Mouse (Mus musculus): ENCODE results near the gene Pgbd1. TPM values are rescaled to one million over a fixed set of nuclear protein-coding genes. Genes with fewer than 3 reads are reported as not detected.
A peak's percentile ranks its signal among the peaks of the same experiment; 100 is the strongest.
"Not testable (repeated sequence)": the region's sequence is repeated elsewhere in the genome, so short reads cannot be mapped to it uniquely, and the experiment has no call there.

Pgbd1 gene
- polyA plus RNA-seq, 1 experiment from 2014 or later: 3.5 TPM

DNA sequence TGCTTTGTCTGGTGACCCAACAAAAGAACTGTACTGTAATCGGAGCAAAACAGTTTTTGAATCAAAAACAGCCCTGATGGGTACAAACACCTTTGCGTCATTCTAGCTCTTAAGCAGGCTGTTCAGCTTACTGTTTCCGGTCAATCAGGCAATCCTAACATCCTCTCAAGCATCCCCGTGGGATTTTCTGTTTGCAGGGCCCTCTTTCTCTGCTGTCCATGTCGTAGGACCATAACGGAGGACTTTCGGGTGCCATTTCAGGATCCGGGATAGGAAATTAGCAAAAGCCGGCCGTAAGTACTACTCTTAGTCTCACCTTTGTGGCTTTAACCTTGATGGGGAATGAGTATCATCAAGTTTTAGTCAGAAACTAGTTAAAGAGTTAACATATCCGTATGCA is 33.5 kb downstream of the Pgbd1 start:
- ATAC-seq (no peak), DNase-seq (ENCODE audit: low spot score) (no peak)
- Histone ChIP-seq H3K27me3 (replicated peaks; ENCODE audit: control insufficient read depth, insufficient read depth, low read length) (no peaks in the 10 kb centered on the region), H3K36me3 (ENCODE audit: control insufficient read depth, insufficient read depth, low read length) (no peaks in the 10 kb centered on the region), H3K4me1 (ENCODE audit: control insufficient read depth, insufficient read depth, low read length) (peaks cover 3% of the 10 kb centered on the region), H3K9me3 (replicated peaks; ENCODE audit: control insufficient read depth, low read length) (no peaks in the 10 kb centered on the region), H3K4me3 (ENCODE audit: low read depth, low read length) (no peak overlapping the region), H3K4me2 (ENCODE audit: low read length) (peak overlapping the region; percentile 66), H3K9ac (ENCODE audit: low read length) (no peak overlapping the region), H3K27ac (ENCODE audit: low read depth, low read length) (no peak overlapping the region)
- WGBS: 77% methylated on average over 11 of the region's 11 CpGs

DNA sequence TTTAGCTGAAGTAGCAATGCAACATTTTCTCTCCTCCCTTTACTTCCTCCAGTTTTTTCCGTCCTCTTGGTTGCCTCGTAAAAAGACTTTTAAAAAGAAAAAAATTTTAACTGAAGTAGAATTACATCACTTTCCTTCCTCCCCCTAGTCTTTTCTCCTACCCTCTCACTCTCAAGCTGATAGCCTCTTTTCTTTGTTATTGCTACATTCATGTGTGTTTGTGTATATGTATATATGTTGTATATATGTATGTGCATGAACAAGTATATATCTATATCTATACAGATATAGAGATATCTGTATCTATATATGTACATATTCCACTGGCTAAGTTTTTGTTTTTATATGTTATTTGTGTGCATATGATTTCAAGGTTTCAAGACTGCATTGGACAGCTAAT is 38.0 kb downstream of the Pgbd1 start:
- no peak overlapping the region for H3K27ac ChIP-seq (ENCODE audit: low read depth, low read length)

DNA sequence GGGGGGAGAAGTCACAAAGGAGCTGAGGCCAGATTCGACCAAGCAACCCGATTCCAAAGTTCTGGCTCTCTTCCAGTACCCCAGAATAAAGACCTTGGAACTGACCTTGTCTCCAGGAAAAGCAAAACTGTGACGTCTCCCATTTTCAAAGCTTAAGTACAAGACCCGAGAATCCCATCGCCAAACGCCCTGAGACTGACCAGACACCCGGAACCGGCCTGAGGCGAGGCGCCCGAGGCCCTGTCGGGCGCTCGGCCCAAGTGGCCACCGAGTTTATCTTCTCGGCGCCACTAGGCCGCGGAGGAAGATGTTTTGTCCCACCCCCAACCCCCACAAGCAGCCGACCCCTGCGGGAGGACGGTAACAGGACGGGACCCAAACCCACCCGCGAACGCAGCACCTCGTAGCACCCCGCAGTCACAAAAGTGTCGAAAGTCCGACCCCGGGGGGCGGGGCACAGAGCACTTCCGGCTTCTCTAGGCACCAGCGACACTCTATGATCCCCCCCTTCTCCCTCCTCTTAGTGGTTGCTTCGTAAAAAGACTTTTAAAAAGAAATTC is 38.5 kb downstream of the Pgbd1 start, which contains the start of gene Zkscan3:
TSS of gene Zkscan3 (minus strand) at position 469 of the 560 bp plus-strand sequence.
- DNase-seq (ENCODE audit: low spot score) (peak; percentile 92), ATAC-seq (peak; percentile 96)
- Histone ChIP-seq H3K9ac (ENCODE audit: low read length) (peak within 1 kb of the TSS; percentile 84), H3K4me2 (ENCODE audit: low read length) (peak within 1 kb of the TSS; percentile 74), H3K36me3 (ENCODE audit: control insufficient read depth, insufficient read depth, low read length) (peaks cover 4% of the 10 kb centered on the region; the same call in 1 of the 2 replicates), H3K4me3 (ENCODE audit: low read depth, low read length) (peak within 1 kb of the TSS; percentile 85), H3K9me3 (replicated peaks; ENCODE audit: control insufficient read depth, low read length) (no peaks in the 10 kb centered on the region), H3K27ac (ENCODE audit: low read depth, low read length) (peak within 1 kb of the TSS; percentile 34; the same call in 1 of the 2 replicates), H3K27me3 (replicated peaks; ENCODE audit: control insufficient read depth, insufficient read depth, low read length) (no peaks in the 10 kb centered on the region), H3K4me1 (ENCODE audit: control insufficient read depth, insufficient read depth, low read length) (peaks cover 8% of the 10 kb centered on the region)
- WGBS: 0% methylated on average over 35 of the region's 35 CpGs

More for the DNA sequence above, 38.0 kb downstream of the Pgbd1 start:
- 0% methylated on average over 2 of the region's 2 CpGs for WGBS
- Histone ChIP-seq H3K27me3 (replicated peaks; ENCODE audit: control insufficient read depth, insufficient read depth, low read length) (no peaks in the 10 kb centered on the region), H3K9me3 (replicated peaks; ENCODE audit: control insufficient read depth, low read length) (no peaks in the 10 kb centered on the region), H3K4me2 (ENCODE audit: low read length) (peak overlapping the region; percentile 74), H3K4me3 (ENCODE audit: low read depth, low read length) (peak overlapping the region; percentile 85), H3K4me1 (ENCODE audit: control insufficient read depth, insufficient read depth, low read length) (peaks cover 11% of the 10 kb centered on the region), H3K36me3 (ENCODE audit: control insufficient read depth, insufficient read depth, low read length) (peaks cover 4% of the 10 kb centered on the region; the same call in 1 of the 2 replicates), H3K9ac (ENCODE audit: low read length) (peak overlapping the region; percentile 84)
- no peak for DNase-seq (ENCODE audit: low spot score)
- peak; percentile 45; the same call in 1 of the 2 replicates for ATAC-seq

DNA sequence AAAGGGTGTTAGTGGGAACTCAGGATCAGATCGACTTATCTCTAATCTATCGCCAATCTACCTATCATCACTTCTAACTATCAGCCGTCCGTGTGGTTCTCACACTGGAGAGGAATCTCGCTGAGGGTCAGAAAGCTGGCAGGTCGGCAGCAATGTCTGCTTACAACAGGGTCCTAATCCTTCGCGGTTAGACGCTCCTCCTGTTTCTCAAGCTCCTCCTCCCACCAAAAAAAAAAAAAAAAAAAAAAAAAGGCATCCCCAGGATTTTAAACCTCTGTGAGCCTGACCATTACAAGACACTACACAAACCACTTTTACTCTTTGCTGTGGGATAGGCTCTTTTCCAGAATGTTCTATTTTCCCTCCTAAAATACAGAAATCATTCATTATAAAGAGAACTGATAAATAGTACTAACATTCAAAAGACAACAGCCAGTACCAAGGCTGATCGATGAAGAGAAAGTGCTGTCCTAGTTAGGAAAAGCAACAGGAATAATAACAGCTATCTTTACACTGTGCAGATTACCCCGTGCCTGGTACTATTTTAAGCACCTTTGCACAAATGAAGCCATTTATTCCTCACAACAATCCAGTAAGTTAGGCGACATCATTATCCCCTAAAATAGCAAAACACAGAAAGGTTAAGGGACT is 39.1 kb downstream of the Pgbd1 start:
- peak overlapping the region; percentile 85 for H3K4me3 ChIP-seq (ENCODE audit: low read depth, low read length)
- H3K27me3 ChIP-seq (replicated peaks; ENCODE audit: control insufficient read depth, insufficient read depth, low read length): no peaks in the 10 kb centered on the region
- ATAC-seq (peak; percentile 38), DNase-seq (ENCODE audit: low spot score) (peak; percentile 20)
- H3K4me2 ChIP-seq (ENCODE audit: low read length): peak overlapping the region; percentile 74
- peaks cover 7% of the 10 kb centered on the region; the same call in 1 of the 2 replicates for H3K36me3 ChIP-seq (ENCODE audit: control insufficient read depth, insufficient read depth, low read length)
- 0 out of 2 replicates have a peak overlapping the region, but pooled peaks have one; percentile 34 for H3K27ac ChIP-seq (ENCODE audit: low read depth, low read length)
- 14% methylated on average over 12 of the region's 12 CpGs for whole genome bisulfite sequencing
- peak overlapping the region; percentile 84 for H3K9ac ChIP-seq (ENCODE audit: low read length)
- peaks cover 8% of the 10 kb centered on the region for H3K4me1 ChIP-seq (ENCODE audit: control insufficient read depth, insufficient read depth, low read length)
- no peaks in the 10 kb centered on the region for H3K9me3 ChIP-seq (replicated peaks; ENCODE audit: control insufficient read depth, low read length)

DNA sequence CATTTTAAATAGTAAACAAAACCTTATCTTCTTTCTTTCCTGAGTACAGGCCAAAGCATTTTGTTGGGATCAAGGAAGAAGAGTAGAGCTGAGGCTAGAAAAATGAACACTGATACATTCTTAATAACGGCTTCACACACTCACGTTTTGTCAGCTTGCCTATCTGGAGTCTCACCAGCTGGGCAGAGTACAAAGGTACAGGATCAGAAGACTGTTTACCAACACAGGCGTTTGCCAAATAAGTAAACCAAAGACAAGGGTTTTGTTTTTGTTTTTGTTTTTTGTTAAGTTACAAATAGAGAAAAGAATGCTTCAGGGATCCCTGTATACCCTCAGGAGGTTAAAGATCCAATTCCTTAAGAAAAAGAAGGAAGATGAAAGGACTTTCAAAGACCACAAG is 39.7 kb downstream of the Pgbd1 start:
- no peak for ATAC-seq
- Histone ChIP-seq H3K4me2 (ENCODE audit: low read length) (peak overlapping the region; percentile 74), H3K27me3 (replicated peaks; ENCODE audit: control insufficient read depth, insufficient read depth, low read length) (no peaks in the 10 kb centered on the region), H3K9ac (ENCODE audit: low read length) (peak overlapping the region; percentile 84), H3K4me3 (ENCODE audit: low read depth, low read length) (peak overlapping the region; percentile 85), H3K4me1 (ENCODE audit: control insufficient read depth, insufficient read depth, low read length) (peaks cover 8% of the 10 kb centered on the region), H3K9me3 (replicated peaks; ENCODE audit: control insufficient read depth, low read length) (no peaks in the 10 kb centered on the region), H3K36me3 (ENCODE audit: control insufficient read depth, insufficient read depth, low read length) (peaks cover 11% of the 10 kb centered on the region; the same call in 1 of the 2 replicates), H3K27ac (ENCODE audit: low read depth, low read length) (no peak overlapping the region)
- DNase-seq (ENCODE audit: low spot score): no peak
- WGBS: 78% methylated on average over 3 of the region's 3 CpGs

DNA sequence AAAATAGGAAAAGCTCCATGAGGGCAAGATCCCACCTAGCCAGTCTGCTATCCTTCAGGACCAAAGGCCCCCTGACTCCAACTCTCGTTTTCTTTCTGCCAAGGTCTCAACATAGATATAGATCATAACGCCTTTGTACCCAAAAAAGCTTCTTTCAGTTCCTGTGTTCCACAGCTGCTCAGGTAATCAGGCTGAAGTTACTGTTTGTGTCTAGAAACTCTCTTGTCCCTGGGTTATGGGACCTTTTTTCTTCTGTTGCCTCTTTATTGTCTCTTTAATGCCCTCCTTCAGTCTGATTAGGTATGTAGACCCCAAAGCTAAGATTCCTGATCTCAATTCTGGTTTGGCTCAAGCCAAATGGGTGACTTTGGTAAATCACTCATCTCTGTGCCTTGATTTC is 43.4 kb downstream of the Pgbd1 start:
- H3K9ac ChIP-seq (ENCODE audit: low read length): no peak overlapping the region
- no peak overlapping the region for H3K4me3 ChIP-seq (ENCODE audit: low read depth, low read length)
- no peaks in the 10 kb centered on the region for H3K27me3 ChIP-seq (replicated peaks; ENCODE audit: control insufficient read depth, insufficient read depth, low read length)
- no peak overlapping the region for H3K4me2 ChIP-seq (ENCODE audit: low read length)
- no peak for ATAC-seq
- peaks cover 8% of the 10 kb centered on the region for H3K4me1 ChIP-seq (ENCODE audit: control insufficient read depth, insufficient read depth, low read length)
- H3K27ac ChIP-seq (ENCODE audit: low read depth, low read length): no peak overlapping the region
- peaks cover 44% of the 10 kb centered on the region for H3K36me3 ChIP-seq (ENCODE audit: control insufficient read depth, insufficient read depth, low read length)
- no peaks in the 10 kb centered on the region for H3K9me3 ChIP-seq (replicated peaks; ENCODE audit: control insufficient read depth, low read length)
- no peak for DNase-seq (ENCODE audit: low spot score)
- WGBS: 89% methylated on average over 2 of the region's 2 CpGs

DNA sequence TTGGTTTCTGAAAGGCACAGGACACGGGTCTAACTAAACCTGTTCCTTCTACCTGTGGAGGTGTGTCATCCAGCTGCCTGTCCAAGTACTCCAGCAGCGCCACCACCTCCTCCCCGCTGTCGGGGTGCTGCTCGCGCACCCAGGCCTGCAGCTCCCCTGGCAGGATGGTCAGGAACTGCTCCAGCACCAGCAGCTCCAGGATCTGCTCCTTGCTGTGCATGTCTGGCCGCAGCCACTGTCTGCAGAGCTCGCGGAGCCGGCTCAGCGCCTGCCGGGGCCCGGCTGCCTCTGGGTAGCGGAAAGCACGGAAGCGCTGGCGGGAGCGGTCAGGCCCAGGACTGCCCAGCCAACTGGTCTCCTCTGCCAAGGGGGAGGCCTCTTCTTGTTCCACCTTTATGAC is 44.8 kb downstream of the Pgbd1 start:
- not testable (repeated sequence) for H3K27me3 ChIP-seq (replicated peaks; ENCODE audit: control insufficient read depth, insufficient read depth, low read length)
- peak; percentile 57; the same call in 1 of the 2 replicates for ATAC-seq
- WGBS: 99% methylated on average over 7 of the region's 18 CpGs

DNA sequence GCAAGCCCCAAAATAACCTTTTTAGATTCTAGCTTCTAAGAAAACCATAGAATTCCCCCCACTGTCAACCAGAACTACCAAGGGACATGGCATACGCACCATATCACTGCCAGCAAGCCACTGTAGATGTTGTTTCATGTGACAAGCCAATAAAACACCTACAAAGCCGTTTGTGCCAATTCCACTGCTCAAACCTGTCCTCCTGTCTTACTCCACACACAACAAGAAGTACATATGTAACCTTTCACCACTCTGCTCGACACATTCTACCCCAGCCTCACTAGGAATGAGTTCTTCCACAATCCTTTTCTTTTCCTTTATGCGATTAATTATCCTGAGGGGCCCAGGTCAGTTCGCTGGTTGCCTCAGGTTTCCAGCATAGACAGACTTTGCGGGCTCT is 45.2 kb downstream of the Pgbd1 start:
- DNase-seq (ENCODE audit: low spot score) (no peak), ATAC-seq (no peak)
- Histone ChIP-seq H3K9me3 (replicated peaks; ENCODE audit: control insufficient read depth, low read length) (no peaks in the 10 kb centered on the region), H3K27ac (ENCODE audit: low read depth, low read length) (no peak overlapping the region), H3K36me3 (ENCODE audit: control insufficient read depth, insufficient read depth, low read length) (peaks cover 62% of the 10 kb centered on the region), H3K27me3 (replicated peaks; ENCODE audit: control insufficient read depth, insufficient read depth, low read length) (no peaks in the 10 kb centered on the region), H3K4me2 (ENCODE audit: low read length) (no peak overlapping the region), H3K4me3 (ENCODE audit: low read depth, low read length) (no peak overlapping the region), H3K9ac (ENCODE audit: low read length) (no peak overlapping the region), H3K4me1 (ENCODE audit: control insufficient read depth, insufficient read depth, low read length) (no peaks in the 10 kb centered on the region)
- 92% methylated on average over 6 of the region's 6 CpGs for WGBS

More for the DNA sequence above, 44.8 kb downstream of the Pgbd1 start:
- not testable (repeated sequence) for H3K9me3 ChIP-seq (replicated peaks; ENCODE audit: control insufficient read depth, low read length); DNase-seq (ENCODE audit: low spot score); H3K27ac ChIP-seq (ENCODE audit: low read depth, low read length); H3K9ac ChIP-seq (ENCODE audit: low read length); H3K4me1 ChIP-seq (ENCODE audit: control insufficient read depth, insufficient read depth, low read length); H3K4me3 ChIP-seq (ENCODE audit: low read depth, low read length); H3K4me2 ChIP-seq (ENCODE audit: low read length)
- H3K36me3 ChIP-seq (ENCODE audit: control insufficient read depth, insufficient read depth, low read length): peaks cover 58% of the 10 kb centered on the region

DNA sequence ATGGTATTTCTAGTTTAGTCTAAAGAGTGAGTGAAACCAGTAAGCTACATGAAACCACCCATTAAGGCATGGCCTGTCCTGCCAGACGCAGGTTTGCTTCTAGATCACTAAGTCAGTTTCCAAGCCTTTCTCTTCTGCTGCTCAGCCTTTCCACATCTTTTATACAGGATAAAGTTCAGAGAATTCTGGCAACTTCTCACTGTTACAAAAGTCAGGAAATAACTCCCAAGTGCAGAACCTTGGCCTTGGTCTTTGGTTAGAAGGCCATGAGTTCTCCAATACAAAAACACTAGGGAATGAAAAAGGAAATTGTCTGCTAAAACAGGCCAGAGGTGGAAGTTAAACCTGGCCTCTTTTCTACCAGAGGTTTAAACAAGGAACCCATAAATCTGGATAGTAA is 45.6 kb downstream of the Pgbd1 start:
- WGBS: 92% methylated on average over 1 of the region's 1 CpGs
- ATAC-seq: no peak
- Histone ChIP-seq H3K4me3 (ENCODE audit: low read depth, low read length) (no peak overlapping the region), H3K36me3 (ENCODE audit: control insufficient read depth, insufficient read depth, low read length) (peaks cover 66% of the 10 kb centered on the region), H3K27me3 (replicated peaks; ENCODE audit: control insufficient read depth, insufficient read depth, low read length) (no peaks in the 10 kb centered on the region), H3K4me2 (ENCODE audit: low read length) (no peak overlapping the region), H3K9me3 (replicated peaks; ENCODE audit: control insufficient read depth, low read length) (no peaks in the 10 kb centered on the region), H3K4me1 (ENCODE audit: control insufficient read depth, insufficient read depth, low read length) (no peaks in the 10 kb centered on the region), H3K27ac (ENCODE audit: low read depth, low read length) (no peak overlapping the region), H3K9ac (ENCODE audit: low read length) (no peak overlapping the region)
- DNase-seq (ENCODE audit: low spot score): no peak

Measured in forebrain, embryonic 14.5 days (tissue).